In genomic region chr10:99259840-99260239, GRCm38 (mm10) we compare ENCODE assay signal across 31 mouse cellular contexts. TPM values are rescaled to one million over a fixed set of nuclear protein-coding genes. Genes with fewer than 3 reads are reported as not detected.
DNase-seq lines count a peak whose midpoint lies in the region; ATAC-seq and TF ChIP-seq lines count a peak whose summit lies in the region.
"Had no signal": no experiment of that assay in that cellular context is flagged by ENCODE, and none has a peak within 500 bp of the region (broad histone marks: within the 10 kb centered on the region; RNA-seq: fewer than 3 reads in every experiment).

No protein-coding gene starts in this region.

- no peak overlapping the region for H3K4me2 ChIP-seq in midbrain, embryonic 11.5 days
- peak overlapping the region; percentile 86; the same call in 1 of the 2 replicates for H3K4me2 ChIP-seq in kidney, postnatal 0 days (ENCODE audit: low read length)
- H3K4me2 ChIP-seq: limb, embryonic 15.5 days had no signal

- DNase-seq in midbrain, embryonic 10.5 days (ENCODE audit: low spot score): no peak
- no peak for DNase-seq in midbrain, embryonic 11.5 days (ENCODE audit: low spot score, missing footprints)
- peak; percentile 50 to 55 for DNase-seq in kidney, adult 8-10 months
- no peak for DNase-seq in kidney, postnatal 0 days (ENCODE audit: low spot score)
- DNase-seq in splenic B cell, adult 2 months (ENCODE audit: low read depth, low spot score): peak; percentile 23
- DNase-seq in left cerebral cortex, adult 18-20 months (ENCODE audit: low spot score in 2 of 2): no peak
- no peak for DNase-seq in cerebellum, postnatal 25 days
- DNase-seq: adrenal gland, adult 2 months; adrenal gland, postnatal 36 days; cerebellum, adult 18-20 months; gastrocnemius, postnatal 25 days; heart, adult 2 months; liver, embryonic 13.5 days; lung, adult 18-20 months; lung, postnatal 4 days; midbrain, embryonic 14.5 days; right cerebral cortex, adult 18-20 months; spleen, adult 18-20 months; thymus, adult 2 months; thymus, postnatal 36 days had no signal

- ATAC-seq in midbrain, embryonic 11.5 days (ENCODE audit: low FRiP score): no peak
- no peak for ATAC-seq in kidney, postnatal 0 days (replicated peaks; ENCODE audit: low FRiP score, low read depth)
- ATAC-seq in frontal cortex, adult (ENCODE audit: low TSS enrichment): no peak
- ATAC-seq: activated CD4-positive, CD25-positive, alpha-beta regulatory T cell, adult 4 months; forebrain, embryonic 13.5 days; hindbrain, postnatal 0 days; lung, postnatal 0 days had no signal

- H3K9ac ChIP-seq in midbrain, embryonic 11.5 days (ENCODE audit: low read length): no peak overlapping the region
- no peak overlapping the region for H3K9ac ChIP-seq in kidney, postnatal 0 days (ENCODE audit: low read depth, low read length)
- H3K9ac ChIP-seq: embryonic facial prominence, embryonic 15.5 days; forebrain, embryonic 13.5 days; heart, embryonic 12.5 days; limb, embryonic 15.5 days; liver, embryonic 13.5 days had no signal

- no peaks in the 10 kb centered on the region for H3K9me3 ChIP-seq in midbrain, embryonic 10.5 days (replicated peaks)
- H3K9me3 ChIP-seq in midbrain, embryonic 11.5 days (ENCODE audit: control insufficient read depth, low read length): no peaks in the 10 kb centered on the region
- no peaks in the 10 kb centered on the region for H3K9me3 ChIP-seq in kidney, postnatal 0 days (replicated peaks; ENCODE audit: low read length)
- H3K9me3 ChIP-seq: embryonic facial prominence, embryonic 15.5 days; forebrain, embryonic 13.5 days; heart, embryonic 12.5 days; limb, embryonic 15.5 days; liver, embryonic 13.5 days; megakaryocyte, embryonic 14.5 days had no signal

- peaks cover 25% of the 10 kb centered on the region for H3K27me3 ChIP-seq in midbrain, embryonic 10.5 days (ENCODE audit: low read depth, poor library complexity, severe bottlenecking)
- H3K27me3 ChIP-seq in midbrain, embryonic 11.5 days (ENCODE audit: control insufficient read depth, insufficient read depth, low read length): peaks cover 3% of the 10 kb centered on the region; the same call in 1 of the 2 replicates
- no peaks in the 10 kb centered on the region for H3K27me3 ChIP-seq in kidney, postnatal 0 days (ENCODE audit: insufficient read depth, low read length)
- H3K27me3 ChIP-seq in splenic B cell, adult 2 months (ENCODE audit: control insufficient read depth, insufficient read depth, low read length, poor library complexity, severe bottlenecking): no peaks in the 10 kb centered on the region
- H3K27me3 ChIP-seq: CH12.LX; embryonic facial prominence, embryonic 15.5 days; heart, embryonic 12.5 days; limb, embryonic 15.5 days had no signal

- 0 out of 2 replicates have a peak overlapping the region, but pooled peaks have one; percentile 98 for H3K27ac ChIP-seq in midbrain, embryonic 10.5 days (replicated peaks)
- no peak overlapping the region for H3K27ac ChIP-seq in midbrain, embryonic 11.5 days (ENCODE audit: low read depth, low read length)
- H3K27ac ChIP-seq in kidney, postnatal 0 days: peak overlapping the region; percentile 99
- H3K27ac ChIP-seq: forebrain, embryonic 13.5 days; heart, adult 2 months; hindbrain, postnatal 0 days; limb, embryonic 15.5 days; liver, embryonic 13.5 days had no signal

- peaks cover 38% of the 10 kb centered on the region for H3K4me1 ChIP-seq in midbrain, embryonic 10.5 days
- peaks cover 20% of the 10 kb centered on the region for H3K4me1 ChIP-seq in midbrain, embryonic 11.5 days (ENCODE audit: control insufficient read depth, insufficient read depth, low read length)
- peaks cover 7% of the 10 kb centered on the region; the same call in 1 of the 2 replicates for H3K4me1 ChIP-seq in kidney, postnatal 0 days (replicated peaks; ENCODE audit: insufficient read depth, low read length)

- 85% methylated on average over 8 of the region's 8 CpGs for WGBS in midbrain, embryonic 10.5 days
- WGBS in midbrain, embryonic 11.5 days: 86% methylated on average over 8 of the region's 8 CpGs
- WGBS in kidney, postnatal 0 days: 39% methylated on average over 8 of the region's 8 CpGs

- TF ChIP-seq CTCF in kidney, postnatal 0 days (IDR thresholded peaks at IDR 0.05; ENCODE audit: low read depth): 0 out of 2 replicates have a peak, but pooled peaks have one; percentile 2

- H3K36me3 ChIP-seq in midbrain, embryonic 10.5 days: no peaks in the 10 kb centered on the region
- no peaks in the 10 kb centered on the region for H3K36me3 ChIP-seq in midbrain, embryonic 11.5 days (ENCODE audit: control insufficient read depth, insufficient read depth, low read length)
- no peaks in the 10 kb centered on the region for H3K36me3 ChIP-seq in kidney, postnatal 0 days (ENCODE audit: insufficient read depth, low read length)
- H3K36me3 ChIP-seq in splenic B cell, adult 2 months (ENCODE audit: control insufficient read depth, insufficient read depth, low read length, poor library complexity, severe bottlenecking): no peaks in the 10 kb centered on the region
- H3K36me3 ChIP-seq: embryonic facial prominence, embryonic 15.5 days; heart, embryonic 12.5 days; limb, embryonic 15.5 days; liver, embryonic 13.5 days had no signal

- no peak overlapping the region for H3K4me3 ChIP-seq in midbrain, embryonic 10.5 days
- H3K4me3 ChIP-seq in midbrain, embryonic 11.5 days (ENCODE audit: low read depth, low read length): no peak overlapping the region
- H3K4me3 ChIP-seq in kidney, postnatal 0 days (replicated peaks; ENCODE audit: low read depth, low read length): no peak overlapping the region
- H3K4me3 ChIP-seq: forebrain, embryonic 13.5 days; heart, adult 2 months; heart, embryonic 12.5 days; layer of hippocampus, adult 2 months; limb, embryonic 15.5 days; liver, embryonic 13.5 days; megakaryocyte, embryonic 14.5 days had no signal

RNA-seq across cellular contexts. Expression of gene Dusp6, which starts 3.2 kb away (rescaled TPM):
- 52.1 and 66.0 TPM in 2 replicates for polyA plus RNA-seq in midbrain, embryonic 10.5 days (2016; fragmentation: Nextera tagmentation; extraction: Ambion mirVana)
- 36.8 and 41.9 TPM in 2 replicates for polyA plus RNA-seq in midbrain, embryonic 11.5 days (2014; fragmentation: Nextera tagmentation; extraction: Ambion mirVana)
- 70.2 and 73.4 TPM in 2 replicates for polyA plus RNA-seq in kidney, postnatal 0 days (2015; fragmentation: Nextera tagmentation; extraction: Ambion mirVana)
- 100 to 1,000 TPM; 103 to 116 TPM for total RNA-seq in left cerebral cortex, adult 18-20 months (2021)

Comparison
In these comparisons a context has a peak if more than half of its experiments do, and no peak if none do; other contexts are left out.
1. DNase-seq: peak in kidney, adult 8-10 months (2 of 2) and splenic B cell, adult 2 months (single experiment); none in midbrain, embryonic 10.5 days (single experiment), midbrain, embryonic 11.5 days (single experiment), kidney, postnatal 0 days (single experiment), left cerebral cortex, adult 18-20 months (0 of 2) and cerebellum, postnatal 25 days (0 of 2).